Mouse (Mus musculus): ENCODE results near the gene Slc2a13.
A peak's percentile ranks its signal among the peaks of the same experiment; 100 is the strongest.

Gene Slc2a13

DNA sequence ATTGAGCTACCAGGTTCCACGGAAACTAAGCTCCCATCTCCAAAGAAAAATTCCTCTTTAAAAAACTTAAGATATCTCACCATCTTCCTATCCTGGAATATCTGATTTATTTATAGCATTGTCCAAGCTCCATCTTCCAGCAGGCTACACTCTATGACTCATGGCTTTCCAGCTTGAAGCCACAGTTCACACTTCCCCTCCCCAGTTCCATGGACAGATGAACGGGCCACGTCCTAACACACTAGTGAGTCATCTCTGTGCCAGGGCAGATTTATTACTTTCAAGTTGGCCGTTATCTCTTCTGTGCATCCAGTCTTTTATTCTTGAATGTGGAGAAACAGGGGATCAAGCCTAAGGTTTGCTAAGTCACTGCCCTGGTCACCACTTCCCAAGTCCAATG, 78.0 kb downstream of the Slc2a13 start:
- DNase-seq, result no peak

DNA sequence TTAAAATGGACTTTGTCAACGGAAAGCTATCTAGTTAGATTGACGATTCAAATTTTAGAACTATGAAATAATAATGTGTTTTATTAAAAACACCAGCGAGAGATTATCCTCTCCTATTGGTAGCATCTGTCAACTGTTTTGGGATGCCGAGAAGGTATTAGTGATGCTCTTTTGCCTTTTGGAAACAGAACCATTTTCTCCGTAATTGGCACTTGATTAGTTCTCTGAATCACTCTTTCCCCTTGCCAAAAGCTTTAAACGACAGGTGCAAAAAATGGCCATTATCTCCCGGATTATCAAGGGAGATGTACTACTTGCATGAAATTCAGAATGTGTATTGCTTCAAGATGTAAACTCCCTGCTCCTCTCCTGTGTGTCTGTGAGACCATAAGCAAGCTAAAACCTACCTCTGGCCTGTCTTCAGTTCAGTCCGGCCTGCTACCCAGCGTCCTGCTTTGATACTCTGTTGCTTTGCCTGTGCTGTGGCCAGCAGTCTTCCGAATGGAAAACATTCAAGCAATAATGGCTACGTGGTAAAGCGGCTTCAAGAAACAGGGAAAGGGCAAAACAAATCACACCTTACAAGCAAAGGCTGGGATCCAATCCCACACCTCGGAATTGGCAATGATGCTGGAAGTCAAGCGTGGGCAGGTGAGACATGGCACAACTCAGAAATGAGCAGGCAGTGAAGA, 93.0 kb downstream of the Slc2a13 start:
- DNase-seq, result no peak

DNA sequence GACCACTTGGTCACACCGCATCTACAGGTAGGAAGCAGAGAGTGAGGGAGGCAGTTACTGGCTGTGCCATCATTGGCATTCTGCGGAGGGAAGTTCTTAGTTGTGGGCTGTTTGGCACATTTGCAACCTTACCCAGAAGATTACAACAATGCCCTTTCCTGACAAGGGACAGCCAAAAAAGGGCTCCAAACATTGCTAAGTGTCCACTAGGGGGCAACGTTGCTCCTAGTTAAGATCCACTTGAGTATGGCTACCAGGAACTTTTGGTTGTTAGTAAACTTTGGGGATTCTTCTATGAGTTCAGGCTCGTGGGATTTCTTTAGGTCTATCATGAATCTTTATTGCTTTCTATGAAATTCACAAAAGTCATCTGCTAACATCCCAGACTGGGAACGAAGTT, 95.3 kb downstream of the Slc2a13 start:
- no peak for DNase-seq

GRCm38 (mm10) chr15:91473690-91474409, 99.2 kb downstream of the Slc2a13 start:
- DNase-seq, result no peak

DNA sequence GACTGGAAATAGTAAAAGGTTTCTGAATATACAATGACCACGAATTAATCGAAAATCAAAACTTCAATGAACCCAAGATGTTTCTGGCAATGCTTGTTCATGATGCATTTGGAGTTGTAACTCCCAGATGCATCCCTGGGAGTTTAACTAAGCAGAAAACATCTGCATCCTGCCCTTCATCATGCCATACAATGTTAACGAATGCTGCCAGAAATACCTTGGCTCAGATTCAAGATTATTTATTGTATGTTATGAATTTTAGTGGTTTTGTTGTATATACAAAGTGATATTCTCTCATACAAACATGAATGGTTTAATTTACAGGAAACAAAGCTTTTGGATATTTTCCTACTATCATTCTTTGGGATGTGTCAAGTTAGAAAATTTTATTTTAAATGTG, 107.7 kb downstream of the Slc2a13 start:
- DNase-seq, result no peak

DNA sequence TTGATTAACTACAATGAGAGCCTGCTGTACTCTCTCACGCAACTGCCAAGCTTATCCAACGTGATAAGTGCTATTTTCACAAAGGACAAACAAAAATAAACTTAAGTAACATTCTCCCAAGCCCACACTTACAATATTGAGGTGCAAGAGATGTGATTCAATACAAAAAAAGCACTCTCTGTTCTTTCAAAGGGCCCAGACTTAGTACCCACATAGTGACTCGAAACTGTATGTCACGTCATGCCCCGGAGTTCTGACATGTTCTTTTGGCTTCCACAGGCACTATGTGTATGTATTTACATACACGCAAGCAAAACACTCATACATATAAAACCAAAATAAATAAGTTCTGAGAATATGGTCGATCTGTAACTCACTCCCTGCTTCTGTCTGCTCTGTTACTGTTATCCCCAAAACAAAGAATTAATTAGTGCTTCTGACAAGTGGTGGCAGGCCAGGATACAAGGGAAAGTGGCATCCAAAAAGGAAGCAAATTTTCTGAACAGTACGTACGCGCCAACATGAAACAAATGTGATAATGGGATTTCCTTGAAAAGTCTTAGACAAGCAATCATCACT, 109.1 kb downstream of the Slc2a13 start:
- no peak for DNase-seq

- DNase-seq, result peak; percentile 20
Observed at GRCm38 (mm10) chr15:91463026-91463661, 109.9 kb downstream of the Slc2a13 start.

DNA sequence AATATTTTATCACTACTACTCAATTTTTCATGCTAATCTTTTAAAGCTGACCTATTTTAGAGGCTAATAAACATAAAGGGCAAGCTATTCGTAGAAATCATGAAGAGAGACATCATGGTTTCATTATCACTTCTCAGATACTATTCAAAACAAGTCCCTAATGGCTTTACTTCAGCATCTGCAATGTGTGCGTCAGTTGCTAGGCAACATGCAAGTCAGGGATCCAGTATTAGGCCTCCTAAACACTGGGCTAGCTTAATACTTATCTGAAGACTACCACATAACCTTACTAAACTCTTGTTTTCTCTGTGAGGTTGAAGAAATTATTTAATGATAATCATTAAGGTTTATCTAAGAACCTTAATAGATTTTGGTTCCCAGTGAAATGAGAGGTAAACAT, 111.1 kb downstream of the Slc2a13 start:
- DNase-seq, result no peak

GRCm38 (mm10) chr15:91457202-91457601, 115.9 kb downstream of the Slc2a13 start:
- no peak for DNase-seq

- DNase-seq, result peak; percentile 48
Observed at GRCm38 (mm10) chr15:91445399-91445798, 127.7 kb downstream of the Slc2a13 start.

- no peak for DNase-seq
Observed at GRCm38 (mm10) chr15:91443449-91443848, 129.6 kb downstream of the Slc2a13 start.

DNA sequence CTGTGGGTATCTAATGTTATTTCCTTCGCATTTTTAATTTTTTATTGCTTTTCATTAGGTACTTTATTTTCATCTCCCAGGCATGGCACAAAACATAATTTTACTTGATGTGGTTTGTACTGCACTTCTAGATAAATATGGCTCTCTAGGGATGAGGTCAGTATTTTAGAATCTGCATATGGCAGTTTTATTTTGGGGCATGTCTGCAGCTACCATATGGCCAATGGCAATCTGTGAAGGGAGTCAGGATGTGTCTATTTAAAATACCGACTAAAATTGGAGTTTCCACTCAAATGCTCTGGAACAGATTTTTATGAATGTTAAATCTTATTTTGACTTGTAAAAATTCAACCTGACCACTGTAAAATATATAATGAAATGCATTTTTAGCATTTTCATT, 133.2 kb downstream of the Slc2a13 start:
- DNase-seq, result no peak

GRCm38 (mm10) chr15:91425426-91425825, 147.6 kb downstream of the Slc2a13 start:
- no peak for DNase-seq

DNA sequence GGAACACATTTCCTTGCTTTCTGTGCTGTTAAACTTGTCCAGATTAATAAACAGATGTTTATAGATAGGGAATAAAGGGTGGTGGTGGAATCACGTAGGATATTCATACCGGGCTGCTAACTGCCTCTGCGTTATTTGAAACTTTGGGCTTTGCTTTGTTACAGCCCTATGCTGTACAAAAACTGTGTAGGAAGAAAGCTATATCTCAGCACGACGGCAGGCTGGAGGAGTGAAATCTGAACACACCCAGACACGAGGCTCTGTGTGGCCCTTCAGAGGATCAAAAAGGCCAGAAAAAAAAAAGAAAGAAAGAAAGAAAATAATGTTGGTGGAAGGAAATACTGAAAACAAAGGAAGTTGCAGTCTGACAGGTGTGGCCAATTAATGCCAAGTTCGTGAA, 166.1 kb downstream of the Slc2a13 start:
- no peak for DNase-seq

DNA sequence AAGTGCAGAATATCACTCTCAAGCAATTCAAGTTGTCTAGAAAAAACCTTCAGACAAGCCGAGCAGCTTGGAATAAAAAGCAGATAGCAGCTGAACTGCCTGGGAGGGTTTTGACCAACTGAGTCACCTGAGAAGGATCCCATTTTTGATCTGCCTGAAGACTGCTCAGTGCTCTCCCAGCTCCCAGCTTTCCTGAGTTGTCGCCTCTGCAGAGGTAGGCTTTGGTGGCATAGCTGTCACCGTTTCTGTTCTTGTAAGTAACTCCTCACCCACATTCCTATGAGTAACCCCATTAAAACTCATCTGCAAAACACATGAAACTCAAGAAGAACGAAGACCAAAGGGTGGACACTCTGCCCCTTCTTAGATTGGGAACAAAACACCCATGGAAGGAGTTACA, 177.9 kb downstream of the Slc2a13 start:
- DNase-seq, result no peak

GRCm38 (mm10) chr15:91383694-91384093, 189.4 kb downstream of the Slc2a13 start:
- no peak for DNase-seq

DNA sequence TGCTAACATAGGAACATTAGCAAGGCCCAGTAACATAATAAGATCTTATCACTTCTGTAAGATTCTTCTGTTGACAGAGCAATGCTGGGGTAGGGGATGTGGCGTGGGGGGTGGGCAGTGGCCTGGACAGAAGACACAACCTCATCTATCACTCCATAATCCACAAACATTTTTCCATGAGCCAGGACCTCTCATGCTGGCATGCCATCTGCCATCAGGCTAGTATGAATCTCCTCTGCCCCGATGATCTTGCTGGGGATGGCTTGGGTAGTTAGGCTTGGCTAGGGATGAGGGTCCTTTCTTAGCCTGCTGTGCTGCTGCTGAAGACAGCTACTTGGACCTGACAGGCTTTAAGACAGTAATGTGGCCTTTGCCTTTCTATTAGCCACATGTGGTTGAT, 190.5 kb downstream of the Slc2a13 start:
- no peak for DNase-seq

- DNase-seq, result no peak
Observed at GRCm38 (mm10) chr15:91381864-91382263, 191.2 kb downstream of the Slc2a13 start.

DNA sequence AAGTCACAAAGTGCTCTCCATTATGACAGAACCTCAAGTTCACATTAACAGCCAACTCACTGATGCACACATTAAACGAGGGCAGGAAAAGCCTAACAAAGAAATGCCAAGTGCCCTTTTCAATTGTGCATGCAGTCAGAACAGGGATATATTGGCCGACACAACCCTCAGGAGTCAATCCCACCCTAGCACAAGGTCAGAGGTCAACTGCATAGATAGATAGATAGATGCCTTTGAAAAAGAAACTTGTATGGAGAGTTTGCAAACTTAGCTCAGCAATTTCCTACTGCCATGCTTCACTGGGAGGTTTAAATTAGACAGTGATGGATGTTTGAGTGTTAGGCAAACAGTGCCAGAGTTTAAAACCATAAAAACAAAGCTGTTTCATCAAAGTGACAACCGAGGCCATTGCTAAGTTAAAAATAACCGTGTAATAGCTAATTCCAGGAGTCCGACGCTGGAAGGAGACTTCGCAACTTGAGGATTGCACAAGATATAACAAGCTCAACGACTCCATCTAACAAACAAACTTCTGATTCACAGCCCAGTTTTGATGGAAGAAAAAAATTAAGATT, 194.2 kb downstream of the Slc2a13 start:
- DNase-seq, result no peak

DNA sequence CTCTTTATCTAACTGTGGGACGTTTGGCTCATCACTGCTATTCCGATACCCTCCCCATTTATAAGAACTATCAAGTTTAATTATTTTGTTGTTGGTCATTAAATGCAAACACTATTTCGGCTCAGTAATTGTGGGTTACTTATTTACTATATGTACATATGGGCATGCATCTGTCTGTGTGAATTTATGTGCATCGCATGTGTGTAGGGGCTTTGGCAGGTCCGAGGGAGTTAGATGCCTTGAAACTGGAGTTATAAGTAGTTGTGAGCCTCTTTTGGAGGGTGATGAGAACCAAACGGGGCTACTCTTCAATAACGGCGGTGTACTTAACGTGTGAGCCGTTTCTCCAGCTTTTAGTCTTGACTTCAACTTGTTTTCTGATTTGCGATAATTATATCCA, 195.5 kb downstream of the Slc2a13 start:
- DNase-seq, result no peak

DNA sequence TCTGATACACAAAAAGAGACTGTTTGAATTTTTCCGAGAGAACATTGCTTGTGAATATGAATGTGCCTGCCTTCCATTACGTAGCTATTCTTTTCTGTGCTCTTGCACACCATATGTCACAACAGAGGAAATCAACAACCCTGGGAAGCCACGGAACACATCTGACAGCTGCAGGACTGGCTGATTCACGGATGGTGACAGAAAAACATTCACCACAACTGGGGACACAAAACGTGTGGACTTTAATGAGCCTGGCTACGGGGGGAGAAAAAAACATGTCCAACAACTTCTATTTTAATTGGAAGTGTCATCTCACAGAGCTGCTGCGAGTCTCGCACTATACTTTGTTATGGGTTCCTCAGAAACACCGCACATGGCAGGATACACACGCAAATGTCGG, 196.0 kb downstream of the Slc2a13 start:
- DNase-seq, result peak; percentile 39

GRCm38 (mm10) chr15:91374441-91374840, 198.6 kb downstream of the Slc2a13 start:
- DNase-seq, result no peak

DNA sequence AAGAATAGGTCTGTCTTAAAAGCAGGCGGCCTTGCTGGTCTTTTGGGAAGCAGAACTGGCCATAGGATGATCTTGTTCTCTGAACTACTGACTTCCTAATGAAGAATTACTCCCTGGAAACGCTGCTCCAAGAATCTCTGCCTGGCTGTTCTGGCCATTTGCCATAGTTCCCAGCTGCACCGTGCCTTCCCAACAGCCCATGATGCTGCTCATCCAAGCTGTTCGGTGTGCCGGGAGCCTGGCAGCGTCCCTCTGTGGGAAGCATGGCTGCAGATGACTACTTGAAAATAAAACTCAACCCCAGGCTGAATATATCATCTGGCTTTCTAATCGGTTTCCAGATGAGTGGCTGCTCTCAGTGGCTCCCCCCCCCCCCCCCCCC, 199.9 kb downstream of the Slc2a13 start:
- peak; percentile 70 for DNase-seq
